Mouse (Mus musculus) T-helper 17 cell (primary cell): ENCODE data around the gene Fam160a1.

Source experiments
- in situ Hi-C, 2 experiments: fragments of 300-600 bp; cut with MboI, MseI; formaldehyde crosslinking; loops; 1 replicate in 1 of 2; 2 replicates in 1 of 2; pipeline ENCODE4 v1.15.1; 2025; ENCODE audit warnings: high pct_unique_total_duplicates in 2 of 2

Gene Fam160a1

DNA sequence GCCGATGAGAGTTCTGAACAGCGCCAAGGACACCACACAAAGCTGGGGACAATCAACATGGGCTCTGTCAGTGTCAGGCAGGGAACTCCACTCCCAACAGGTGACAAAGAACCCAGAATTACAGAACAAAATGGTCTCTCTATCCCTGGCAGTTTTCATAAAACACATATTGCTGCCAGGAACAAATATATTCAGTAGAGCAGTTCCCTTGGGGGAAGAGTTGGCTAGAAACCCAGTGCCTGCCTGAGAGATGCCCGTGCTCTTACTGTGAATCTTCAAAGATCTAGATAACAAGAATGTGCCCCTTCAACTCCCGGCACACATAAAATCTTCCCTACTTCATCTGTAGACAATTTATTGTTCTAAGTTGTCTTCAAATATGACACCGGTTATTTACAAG lies 133.5 kb downstream of the Fam160a1 start:
- in situ Hi-C loops = no loop called here

DNA sequence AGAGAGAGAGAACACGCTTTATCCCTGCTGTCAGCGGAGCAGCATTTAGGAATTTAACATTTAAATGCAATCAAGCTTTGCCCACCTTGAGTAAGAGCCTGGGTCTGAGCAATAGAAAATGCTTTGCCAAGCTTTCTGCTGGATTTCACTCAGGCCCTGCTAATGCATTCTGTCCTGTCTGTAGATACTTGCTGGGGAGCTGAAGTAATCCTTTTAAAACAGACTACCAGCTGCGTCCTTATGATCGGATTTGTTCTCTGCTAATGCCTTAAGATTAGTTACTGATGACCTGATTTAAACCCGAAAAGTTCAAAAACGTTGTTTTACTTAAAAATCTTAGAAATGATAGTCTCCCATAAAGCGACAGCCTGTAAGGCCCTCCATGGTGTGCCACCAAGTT lies 136.0 kb downstream of the Fam160a1 start:
- in situ Hi-C loops = no loop called here

DNA sequence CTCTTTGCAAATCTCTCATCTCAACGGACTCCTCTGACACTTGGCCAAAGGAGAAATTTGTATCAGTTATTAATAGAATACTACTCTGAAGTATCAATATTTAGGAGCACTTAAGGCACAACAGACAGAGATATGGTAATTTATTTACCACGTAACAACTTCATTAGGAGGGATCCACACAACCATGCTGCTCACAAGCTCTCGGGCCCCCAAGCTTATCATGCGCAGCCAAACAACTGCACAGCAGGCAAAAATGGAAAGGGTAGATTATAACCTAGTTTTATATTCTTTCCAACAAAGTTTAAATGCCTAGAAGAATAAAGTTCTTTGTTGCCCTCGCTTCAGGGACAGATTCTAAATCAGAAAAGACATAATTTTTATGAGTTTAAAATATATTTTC lies 137.1 kb downstream of the Fam160a1 start:
- in situ Hi-C loops = no loop called here

DNA sequence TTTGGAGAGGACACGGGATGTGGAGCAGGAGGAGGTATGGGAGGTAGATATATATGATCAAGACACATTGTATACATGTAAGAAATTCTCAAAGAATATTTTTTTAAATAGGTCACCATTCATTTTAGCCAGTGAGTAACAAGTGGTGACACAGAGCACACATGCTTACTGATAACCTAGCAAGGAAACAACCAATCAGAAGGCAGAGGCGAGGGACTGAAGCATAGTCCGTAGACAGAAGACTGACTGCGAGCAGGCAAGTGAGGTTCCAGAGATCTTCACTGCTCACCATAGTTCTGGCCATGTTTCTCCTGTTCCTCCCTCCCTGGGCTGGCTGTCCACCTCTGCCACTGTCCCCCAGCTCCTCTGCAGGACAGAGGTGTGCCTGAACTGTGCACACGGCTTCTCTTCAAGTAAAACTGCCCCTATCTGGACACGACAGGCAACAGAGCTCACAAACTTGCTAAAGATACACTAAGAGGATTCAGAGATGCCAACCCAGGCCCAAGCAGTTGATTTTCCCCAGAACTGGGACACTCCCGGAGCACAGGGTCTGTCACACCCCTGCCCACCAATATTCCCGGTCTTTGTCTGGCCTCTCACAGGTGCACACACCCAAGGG lies 137.7 kb downstream of the Fam160a1 start:
- in situ Hi-C loops = no loop called here

DNA sequence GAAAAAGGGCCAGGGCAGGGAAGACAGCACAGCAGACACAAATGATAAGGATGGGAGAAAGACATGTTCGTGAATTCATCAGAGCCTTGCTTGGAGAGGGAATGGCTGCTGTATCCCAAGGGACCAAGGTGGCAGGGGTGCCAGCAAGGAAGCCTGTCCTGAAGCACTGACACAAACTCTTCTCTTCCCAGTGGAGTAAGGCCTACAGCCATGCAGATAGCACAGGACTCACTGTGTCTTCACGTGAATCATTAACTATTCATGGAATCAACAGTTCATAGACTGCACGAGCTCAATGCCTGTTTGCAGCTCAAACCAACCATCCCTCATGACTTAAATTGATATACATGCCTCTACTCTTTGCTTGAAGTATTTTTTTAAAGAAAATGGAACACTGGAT lies 139.1 kb downstream of the Fam160a1 start:
- in situ Hi-C loops = no loop called here

DNA sequence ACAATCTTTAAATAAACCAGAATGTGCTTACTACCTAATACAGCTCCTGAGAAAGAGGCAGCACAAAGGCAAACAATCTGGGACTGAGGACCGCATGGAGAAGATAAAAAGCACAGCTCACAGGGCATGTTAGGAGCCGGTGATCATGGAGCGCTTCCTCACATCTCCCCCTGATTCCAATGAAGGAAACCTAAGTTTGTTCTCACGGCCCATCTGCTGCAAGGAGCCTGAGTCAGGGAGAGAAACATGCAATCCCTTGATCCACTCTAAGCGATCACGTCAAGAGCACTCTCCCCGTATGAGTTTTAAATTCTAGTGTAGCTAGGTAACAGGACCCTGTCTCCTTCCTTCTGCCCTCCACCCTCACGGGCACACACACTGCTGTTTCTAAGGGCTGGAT lies 140.0 kb downstream of the Fam160a1 start:
- in situ Hi-C loops = no loop called here

DNA sequence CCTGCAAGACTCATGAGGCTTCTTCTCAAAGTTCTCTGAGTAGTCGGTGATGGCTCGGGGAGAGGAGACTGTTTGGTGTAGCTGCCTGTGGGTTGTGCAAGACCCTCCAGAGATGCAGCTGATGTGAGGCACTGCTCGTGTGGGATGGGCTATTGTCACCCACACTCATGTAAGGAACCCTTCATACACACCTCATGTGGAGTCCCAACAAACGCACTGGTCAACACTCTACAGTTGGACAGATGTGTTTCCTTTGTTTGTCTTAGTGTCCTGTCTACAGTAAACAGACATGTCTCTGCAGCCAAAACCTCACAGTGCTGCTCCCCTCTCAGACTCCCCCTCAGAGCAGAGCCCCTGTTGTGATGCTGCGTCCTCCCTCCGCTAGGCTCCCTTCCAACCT lies 147.2 kb downstream of the Fam160a1 start:
- in situ Hi-C loops = no loop called here

DNA sequence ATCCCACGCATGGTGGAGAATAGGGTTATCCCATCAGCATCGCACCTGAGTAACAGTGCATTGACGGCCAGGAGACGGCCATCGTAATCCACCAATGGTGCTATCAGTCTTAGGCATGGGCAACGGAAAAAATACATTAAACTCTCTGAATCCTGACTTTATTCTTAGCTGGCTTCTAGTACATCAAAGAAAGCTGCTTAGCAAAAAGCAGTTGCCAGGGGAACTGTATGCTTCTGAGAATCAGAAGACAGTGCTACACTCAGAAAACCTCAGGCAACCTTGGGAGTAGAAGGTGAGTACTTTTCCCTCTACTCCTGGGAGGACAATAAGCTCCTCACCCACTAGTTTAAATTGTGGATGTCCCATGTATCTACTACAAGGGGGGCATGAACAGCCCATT lies 149.4 kb downstream of the Fam160a1 start:
- in situ Hi-C loops = no loop called here

DNA sequence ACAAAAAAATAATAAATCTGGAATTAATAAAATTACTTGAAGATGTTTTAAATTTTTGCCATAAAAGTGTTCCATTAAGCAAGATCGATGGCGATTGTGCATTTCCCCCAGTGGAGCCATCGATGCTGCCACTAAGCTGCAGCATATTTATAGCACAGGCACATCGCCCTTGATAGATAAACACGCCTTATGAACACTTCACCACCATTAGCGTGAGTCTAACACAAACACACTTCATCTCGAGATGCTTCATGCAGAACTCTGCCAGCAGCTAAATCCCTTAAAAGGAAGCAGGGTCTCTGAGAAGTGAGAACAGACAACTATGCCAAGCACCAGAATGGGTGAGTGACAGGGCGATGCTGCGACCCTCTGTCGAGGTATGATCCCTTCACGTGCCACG lies 150.4 kb downstream of the Fam160a1 start:
- in situ Hi-C loops = no loop called here

DNA sequence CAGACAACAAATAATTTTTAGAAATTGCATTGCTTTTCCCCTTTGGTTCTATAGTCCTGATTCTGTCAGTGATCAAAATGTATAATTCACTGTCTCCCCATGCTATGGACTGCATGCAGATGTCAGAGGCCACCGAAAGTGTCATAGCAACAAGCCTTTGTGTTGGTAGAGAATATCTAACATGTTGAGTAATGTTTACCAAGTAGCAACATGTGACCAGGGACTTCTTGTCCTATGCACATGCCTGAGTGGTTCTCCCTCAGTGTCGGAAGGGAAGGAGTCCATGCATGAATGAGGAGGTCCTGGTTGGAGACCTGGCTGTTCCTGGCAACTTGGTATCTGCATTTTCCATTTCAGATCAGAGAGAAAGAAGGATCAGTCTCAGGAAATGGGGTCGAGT lies 150.9 kb downstream of the Fam160a1 start:
- in situ Hi-C loops = no loop called here

DNA sequence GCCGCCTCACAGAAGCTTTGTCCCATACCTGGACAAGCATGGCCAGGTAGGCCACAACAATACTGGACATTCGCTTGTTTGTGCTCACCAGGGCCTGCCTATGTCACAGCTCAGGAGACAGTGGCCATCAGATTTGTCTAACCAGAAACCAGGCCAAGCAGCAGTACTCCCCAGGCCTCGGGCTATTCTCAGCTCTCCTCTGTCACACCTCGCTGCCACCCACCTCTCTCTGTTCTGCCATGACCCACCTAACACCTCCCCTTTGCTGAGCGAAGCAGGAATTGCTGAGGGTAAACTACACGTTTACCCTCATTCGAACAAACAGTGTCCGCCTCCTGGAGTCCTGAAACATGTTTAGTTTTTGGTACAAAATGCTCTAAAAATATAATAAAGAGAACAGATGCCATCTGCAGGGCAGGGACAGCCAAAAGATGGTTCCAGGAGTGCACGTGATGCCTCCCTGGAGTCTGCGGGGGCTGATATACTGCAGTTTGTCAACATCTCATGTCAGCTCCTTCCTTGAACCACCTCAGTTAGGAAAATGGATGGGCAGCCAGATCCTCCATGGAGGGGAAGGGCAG lies 152.4 kb downstream of the Fam160a1 start:
- in situ Hi-C loops = no loop called here

DNA sequence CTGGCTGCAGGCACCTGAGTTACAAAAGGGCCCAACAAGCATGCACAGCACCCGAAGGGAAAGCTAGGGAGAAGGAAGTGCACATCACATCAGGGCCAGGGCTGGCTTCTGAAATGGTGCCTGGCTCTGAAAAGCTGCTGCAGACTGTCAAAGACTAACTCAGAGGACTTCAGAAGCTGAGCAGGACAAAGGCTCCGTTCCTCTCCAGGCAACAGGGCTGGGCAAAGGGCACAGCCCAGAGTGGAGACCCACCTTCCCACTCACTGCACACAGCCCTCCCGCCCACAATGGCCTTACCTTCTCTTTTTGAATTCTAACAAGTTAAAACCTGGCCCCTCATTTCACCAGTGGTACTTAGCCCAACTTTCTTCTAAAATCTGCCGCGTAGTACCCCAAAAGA lies 153.3 kb downstream of the Fam160a1 start:
- in situ Hi-C loops = no loop called here

DNA sequence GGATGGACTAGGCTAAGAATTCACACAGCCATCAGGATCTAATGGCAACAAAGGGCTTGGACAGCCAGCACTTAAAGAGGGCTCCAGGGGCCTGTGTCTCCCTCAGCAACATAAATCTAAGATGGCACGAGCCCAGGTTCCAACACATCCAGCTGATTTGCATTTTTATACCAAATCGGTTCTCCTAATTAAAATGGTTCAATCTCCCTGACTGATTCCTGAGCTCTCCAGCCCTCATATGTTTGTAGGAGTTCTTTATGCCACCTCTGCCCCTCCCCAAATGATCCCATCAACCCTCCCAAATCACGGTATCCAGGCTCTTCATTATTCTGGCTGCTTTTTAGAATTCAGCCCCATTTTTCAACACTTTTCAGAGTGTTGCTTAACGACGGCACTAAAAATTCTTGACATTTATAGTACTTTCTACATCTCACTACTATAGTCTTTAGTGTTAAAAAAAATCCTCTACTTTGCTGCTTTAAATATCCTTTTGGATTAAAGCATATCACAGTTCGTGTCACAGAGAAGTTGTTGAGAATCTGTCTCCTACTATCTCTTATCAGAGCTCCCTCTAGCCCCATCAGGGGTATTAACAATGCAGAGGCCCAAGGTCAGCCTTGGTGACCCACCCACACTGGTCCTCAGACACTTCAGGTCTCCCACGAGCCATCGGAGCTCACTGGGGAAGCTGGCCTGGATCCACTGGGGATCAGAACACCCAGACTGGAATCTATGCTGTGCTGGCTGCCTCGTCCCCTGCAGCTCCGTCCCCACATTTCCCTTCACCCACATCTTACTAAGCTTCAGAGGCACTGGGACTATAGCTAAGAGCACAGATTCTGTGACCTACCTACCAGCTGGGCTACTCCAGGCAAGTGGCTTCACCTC lies 154.9 kb downstream of the Fam160a1 start:
- in situ Hi-C loops = no loop called here

DNA sequence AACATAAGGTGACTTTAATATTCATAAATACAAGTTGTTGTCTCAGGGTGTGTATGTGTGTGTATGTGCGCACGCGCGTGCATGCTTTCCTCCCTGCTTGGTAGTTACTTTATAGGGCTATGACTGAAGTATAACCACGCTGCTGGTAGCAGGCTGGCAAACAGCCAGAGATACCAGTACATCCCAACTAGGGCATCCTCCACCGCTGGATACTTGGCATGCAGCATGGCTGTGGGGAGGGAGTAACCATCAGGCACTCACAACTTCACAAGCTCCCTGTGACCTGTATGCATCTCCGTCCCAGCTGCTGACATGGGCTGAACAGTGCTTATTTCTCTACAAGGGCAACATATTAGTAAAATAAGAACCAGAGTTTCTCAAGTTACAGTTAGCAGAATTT lies 157.4 kb downstream of the Fam160a1 start:
- in situ Hi-C loops = no loop called here

DNA sequence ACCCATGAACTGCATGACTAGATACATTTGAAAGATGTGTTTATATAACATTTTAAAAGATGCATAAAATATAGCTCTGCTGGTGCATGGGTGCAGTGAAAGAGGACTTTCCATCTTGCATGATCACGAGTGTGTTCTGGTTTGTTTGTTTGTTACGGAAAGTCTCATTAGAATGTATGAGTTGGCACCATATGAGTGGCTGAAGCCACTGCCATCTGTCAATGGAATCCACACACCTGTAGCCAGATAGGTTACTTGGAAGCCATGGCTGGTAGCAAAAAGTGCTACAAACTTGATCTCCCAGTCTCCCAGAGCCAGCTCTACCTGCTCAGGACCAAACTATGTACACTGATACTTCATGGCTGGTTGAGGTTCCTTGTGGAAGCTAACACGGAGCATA lies 161.6 kb downstream of the Fam160a1 start:
- in situ Hi-C loops = no loop called here

DNA sequence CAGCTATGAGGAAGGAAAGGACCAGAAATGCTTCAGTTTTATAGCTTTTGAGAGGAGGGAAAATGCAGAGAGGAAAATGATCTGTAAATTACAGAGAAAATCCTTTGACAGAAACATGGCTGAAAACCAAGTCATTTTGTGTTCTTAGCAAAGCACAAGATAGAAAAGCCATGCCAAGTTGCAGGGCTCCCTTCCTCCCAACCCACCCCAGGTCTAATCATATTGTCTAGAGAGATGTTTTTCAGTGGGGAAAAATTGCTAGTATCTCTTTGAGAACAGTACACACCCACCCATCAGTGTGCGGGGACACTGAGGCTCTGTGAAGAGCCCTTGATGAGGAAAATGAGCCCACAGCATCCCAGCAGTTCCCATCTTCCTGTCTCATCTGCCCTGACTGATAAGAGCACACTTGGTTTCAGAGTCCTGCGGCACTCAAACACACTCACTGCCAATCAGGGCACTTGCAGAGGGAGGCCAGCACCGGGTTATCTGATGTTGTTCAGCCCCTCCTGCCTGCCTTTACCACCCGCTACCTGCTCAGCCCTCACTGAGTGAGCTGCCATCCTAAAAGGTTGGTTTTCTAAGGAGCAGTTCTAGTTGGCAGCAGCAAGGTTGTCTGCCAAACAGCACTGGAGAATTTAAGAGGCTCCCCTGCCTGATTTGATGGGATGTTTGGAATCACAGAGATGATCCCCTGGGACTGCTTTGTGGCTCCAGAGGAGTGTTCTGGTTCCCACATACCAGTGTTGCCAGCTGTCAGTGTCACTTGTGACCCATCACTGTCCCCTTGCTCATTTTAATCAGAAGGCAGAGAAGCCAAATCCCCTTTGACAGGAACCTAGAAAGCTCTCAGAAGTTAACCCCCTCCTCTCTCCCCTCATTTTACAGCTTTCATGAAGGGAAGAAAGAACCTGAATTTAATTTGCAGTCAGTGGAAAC lies 164.1 kb downstream of the Fam160a1 start:
- in situ Hi-C loops = no loop called here

DNA sequence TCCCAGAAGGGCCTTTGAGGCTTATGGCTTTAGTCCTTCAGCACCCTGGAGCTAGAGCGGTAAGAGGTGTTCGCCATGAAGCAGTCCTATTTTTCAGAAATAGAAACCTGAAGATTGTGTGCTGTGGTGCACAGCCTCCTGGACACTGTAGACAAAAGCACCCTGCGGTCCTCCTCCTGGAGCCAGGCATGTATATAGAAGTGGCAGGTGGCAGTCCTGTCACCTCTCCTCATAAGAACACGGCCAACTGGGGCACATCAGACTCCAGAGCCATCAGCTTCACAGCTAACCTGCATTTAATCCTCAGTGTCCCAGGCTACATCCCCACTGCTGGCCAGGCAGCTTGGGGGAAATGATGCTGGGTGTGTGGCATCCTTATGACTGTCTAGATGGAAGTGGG lies 167.9 kb downstream of the Fam160a1 start:
- in situ Hi-C loops = no loop called here

DNA sequence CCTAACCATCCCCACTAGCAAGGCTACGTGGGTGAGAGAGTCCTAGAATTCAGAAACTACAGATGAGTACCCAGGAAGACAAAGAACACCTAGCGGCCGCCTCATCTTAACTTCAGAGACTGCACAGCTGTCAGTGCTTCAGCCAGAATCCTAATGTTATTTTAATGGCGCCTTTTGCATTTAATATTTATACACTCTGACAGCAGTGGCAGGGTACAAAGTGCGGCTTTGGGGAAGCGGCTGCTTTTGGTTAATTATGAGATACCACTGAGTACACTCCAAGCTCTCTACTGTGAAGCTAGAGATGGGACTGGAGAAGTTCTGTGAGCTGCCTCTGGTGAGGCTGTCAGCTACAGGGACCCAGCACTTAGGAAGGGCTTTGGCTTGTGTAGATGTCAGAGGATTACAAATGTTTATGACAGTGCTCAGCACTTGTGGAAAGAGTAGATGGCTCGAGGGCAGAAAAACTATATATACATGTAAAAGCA lies 171.5 kb downstream of the Fam160a1 start:
- in situ Hi-C loops = no loop called here

DNA sequence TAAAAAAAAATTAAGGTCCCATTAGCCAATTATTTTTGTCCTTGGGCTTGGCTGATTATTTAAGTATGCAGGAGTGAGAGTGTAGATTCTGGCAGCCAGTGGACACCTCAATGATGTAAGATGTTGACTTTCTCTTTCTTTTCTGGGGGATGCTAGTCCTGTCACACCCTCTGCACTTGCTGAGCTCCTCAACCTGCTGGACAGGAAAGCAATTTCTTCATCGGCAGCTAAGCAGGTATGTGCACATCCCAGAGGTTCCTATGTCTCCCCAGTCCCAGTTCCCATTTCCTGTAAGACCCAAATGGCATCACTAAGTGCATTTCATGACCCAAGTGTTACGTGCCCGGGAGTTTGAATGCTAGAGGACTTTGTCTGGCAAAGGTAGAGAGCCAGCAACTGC lies 172.3 kb downstream of the Fam160a1 start:
- in situ Hi-C loops = no loop called here

DNA sequence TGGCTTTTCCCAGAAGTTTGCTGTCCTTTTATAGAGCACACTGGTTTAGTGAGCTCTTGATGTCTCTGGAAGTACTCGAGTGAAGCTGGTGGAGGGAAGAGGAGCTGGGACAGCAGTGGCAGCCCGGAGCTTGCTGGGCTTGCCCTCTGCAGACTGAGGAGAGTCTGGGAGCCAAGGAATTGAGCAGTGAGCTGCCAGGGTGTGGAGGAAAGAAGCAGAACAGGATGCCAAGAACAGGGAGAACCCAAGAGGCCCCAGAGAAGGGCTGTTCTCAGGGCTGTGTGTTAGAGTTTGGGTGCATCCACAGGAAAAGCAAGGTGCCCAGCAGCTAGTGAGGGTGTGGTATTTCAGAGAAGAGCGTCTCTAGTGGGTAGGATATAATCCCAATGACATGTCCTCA lies 175.3 kb downstream of the Fam160a1 start:
- in situ Hi-C loops = no loop called here

DNA sequence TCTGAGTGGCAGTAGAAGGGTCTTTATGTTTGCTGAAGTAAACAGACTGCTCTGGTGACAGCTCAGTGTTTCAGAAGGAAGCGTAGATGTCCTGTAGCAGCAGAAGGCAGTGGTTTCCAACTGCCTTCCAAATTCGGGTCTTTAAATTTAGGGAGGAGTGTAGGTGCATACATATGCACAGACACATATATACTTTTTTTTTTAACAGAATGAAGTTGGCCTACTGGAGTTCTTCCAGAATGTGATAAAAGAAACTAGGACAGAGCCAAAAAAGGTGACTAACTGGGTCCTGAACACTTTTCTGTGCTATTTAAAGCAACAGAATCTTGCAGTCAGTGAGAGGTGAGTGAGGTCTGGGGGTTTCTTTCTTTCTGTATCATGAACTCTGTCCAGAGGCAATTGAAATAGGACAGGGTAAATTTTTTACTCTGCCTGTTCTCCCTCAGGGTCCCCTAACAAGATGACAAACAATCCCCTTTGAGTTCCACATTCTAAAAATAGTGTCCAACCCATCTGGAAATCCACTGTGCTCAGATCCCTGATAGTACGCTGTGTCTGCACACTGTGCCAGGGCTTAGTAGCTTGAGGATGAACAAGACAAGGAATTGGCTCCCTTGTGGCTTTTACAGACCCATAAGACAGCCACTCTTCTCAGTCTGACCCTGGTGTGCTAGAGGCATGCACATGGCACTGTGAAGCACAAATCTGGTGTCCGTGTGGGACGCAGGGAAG lies 180.2 kb downstream of the Fam160a1 start:
- in situ Hi-C loops = no loop called here
